Mouse (Mus musculus) ES-Bruce4 (cell line): ENCODE results near the gene G3bp2.

Experiments used
- CTCF ChIP-seq: IDR thresholded peaks from one replicate; pipeline ENCODE4 v1.8.1; 2011; ENCODE audit warnings: low read depth, low read length
- EP300 ChIP-seq: IDR thresholded peaks from 2 replicates; pipeline ENCODE4 v1.6.1; 2011; ENCODE audit warnings: low read depth, low read length; ENCODE audit not compliant: insufficient read depth

DNA sequence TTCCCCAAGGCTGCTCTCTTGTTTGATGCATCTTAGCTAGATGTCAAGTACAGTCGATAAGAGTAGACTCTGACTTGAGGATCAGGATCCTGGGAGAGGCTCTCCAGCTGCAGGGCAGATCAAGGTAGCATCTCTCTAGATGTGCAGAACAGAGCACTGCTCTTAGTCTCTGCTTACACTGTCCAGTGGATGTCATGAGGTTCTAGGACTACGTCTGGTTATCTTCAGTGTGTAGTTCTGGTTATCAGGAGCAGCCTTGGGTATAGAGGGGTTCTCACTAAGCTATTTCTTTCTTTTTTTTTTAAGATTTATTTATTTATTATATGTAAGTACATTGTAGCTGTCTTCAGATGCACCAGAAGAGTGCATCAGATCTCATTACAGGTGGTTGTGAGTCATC is 31.4 kb upstream of the G3bp2 start:
- TF ChIP-seq EP300 = no peak
- TF ChIP-seq CTCF = no peak
